Mouse (Mus musculus) neural tube, embryonic 11.5 days (tissue): ENCODE measurements around the gene Glud1. TPM values are rescaled to one million over a fixed set of nuclear protein-coding genes. Genes with fewer than 3 reads are reported as not detected.

Source experiments
- ATAC-seq: fragments of 200-750 bp; cut with Nextera tagmentation; 2 replicates; pipeline ENCODE4 v1.8.0; 2017; ENCODE audit warnings: moderate number of reproducible peaks, mild to moderate bottlenecking, moderate TSS enrichment, moderate library complexity; ENCODE audit not compliant: insufficient read depth, low FRiP score, low TSS enrichment
- DNase-seq: peaks from one replicate; pipeline ENCODE4 v3.0.0-alpha.2; 2015; ENCODE audit warnings: low spot score
- H3K27ac ChIP-seq: fragments of 300-500 bp; sonication (generic); 2 replicates; pipeline ENCODE4 v1.5.1; 2014; ENCODE audit warnings: low read depth, mild to moderate bottlenecking, low read length
- H3K27me3 ChIP-seq: fragments of 300-500 bp; sonication (generic); 2 replicates; pipeline ENCODE4 v1.6.1; 2014; ENCODE audit warnings: mild to moderate bottlenecking, low read length, mixed read lengths; ENCODE audit not compliant: control insufficient read depth, insufficient read depth
- H3K36me3 ChIP-seq: fragments of 300-500 bp; sonication (generic); 2 replicates; pipeline ENCODE4 v1.6.1; 2014; ENCODE audit warnings: mild to moderate bottlenecking, low read length, moderate library complexity, mixed read lengths; ENCODE audit not compliant: control insufficient read depth, insufficient read depth
- H3K4me1 ChIP-seq: fragments of 300-500 bp; sonication (generic); 2 replicates; pipeline ENCODE4 v1.6.1; 2014; ENCODE audit warnings: low read length, mixed read lengths; ENCODE audit not compliant: control insufficient read depth, insufficient read depth
- H3K4me2 ChIP-seq: fragments of 300-500 bp; sonication (generic); 2 replicates; pipeline ENCODE4 v1.6.1; 2014; ENCODE audit warnings: low read depth, mild to moderate bottlenecking, moderate library complexity
- H3K4me3 ChIP-seq: fragments of 300-500 bp; sonication (generic); 2 replicates; pipeline ENCODE4 v1.5.1; 2014; ENCODE audit warnings: low read depth, low read length
- H3K9ac ChIP-seq: fragments of 300-500 bp; sonication (generic); 2 replicates; pipeline ENCODE4 v1.6.1; 2014; ENCODE audit warnings: mild to moderate bottlenecking, low read length
- H3K9me3 ChIP-seq: fragments of 300-500 bp; sonication (generic); 2 replicates; pipeline ENCODE4 v1.6.1; 2016; ENCODE audit warnings: low read length; ENCODE audit not compliant: control insufficient read depth
- WGBS: fragments of 180-500 bp; shearing (Covaris S2); extraction: QIAGEN DNeasy Blood & Tissue Kit; methylation state at CpG from one replicate; pipeline ENCODE4 v1.1.7; 2014; 5-methylcytosine and 5-hydroxymethylcytosine counted together
- polyA plus RNA-seq: library from polyadenylated mRNA; unstranded; fragments of >200 nt; fragmentation: Nextera tagmentation; extraction: Ambion mirVana; gene quantifications from 2 replicates; pipeline ENCODE4 v1.2.1, GENCODE M21; 2014

Gene Glud1
- polyA plus RNA-seq, 1 experiment from 2014 or later, result 97.3 TPM

GRCm38 (mm10) chr14:34339446-34339845, 28.9 kb downstream of the Glud1 start:
- ATAC-seq, result no peak

GRCm38 (mm10) chr14:34341993-34342392, 31.5 kb downstream of the Glud1 start:
- H3K36me3 ChIP-seq, result peaks cover 3% of the 10 kb centered on the region; the same call in 1 of the 2 replicates
- ATAC-seq, result no peak

More at GRCm38 (mm10) chr14:34339446-34339845, 28.9 kb downstream of the Glud1 start:
- Histone ChIP-seq H3K27ac (no peak overlapping the region), H3K9ac (no peak overlapping the region), H3K27me3 (no peaks in the 10 kb centered on the region), H3K9me3 (no peaks in the 10 kb centered on the region), H3K4me3 (no peak overlapping the region), H3K4me2 (no peak overlapping the region), H3K36me3 (peaks cover 12% of the 10 kb centered on the region; the same call in 1 of the 2 replicates), H3K4me1 (no peaks in the 10 kb centered on the region)
- no peak for DNase-seq
- WGBS, result 76% methylated on average over 1 of the region's 1 CpGs

GRCm38 (mm10) chr14:34343078-34343477, 32.6 kb downstream of the Glud1 start:
- Histone ChIP-seq H3K27me3 (no peaks in the 10 kb centered on the region), H3K9me3 (no peaks in the 10 kb centered on the region), H3K4me2 (no peak overlapping the region), H3K9ac (no peak overlapping the region), H3K4me3 (no peak overlapping the region), H3K36me3 (peaks cover 3% of the 10 kb centered on the region; the same call in 1 of the 2 replicates), H3K27ac (no peak overlapping the region), H3K4me1 (no peaks in the 10 kb centered on the region)
- no peak for DNase-seq
- ATAC-seq, result no peak
- WGBS, result 93% methylated on average over 4 of the region's 4 CpGs

More at GRCm38 (mm10) chr14:34341993-34342392, 31.5 kb downstream of the Glud1 start:
- DNase-seq, result no peak
- H3K4me3 ChIP-seq, result no peak overlapping the region
- H3K4me1 ChIP-seq, result no peaks in the 10 kb centered on the region
- no peak overlapping the region for H3K27ac ChIP-seq
- no peaks in the 10 kb centered on the region for H3K27me3 ChIP-seq
- WGBS, result 94% methylated on average over 4 of the region's 4 CpGs
- no peaks in the 10 kb centered on the region for H3K9me3 ChIP-seq
- H3K4me2 ChIP-seq, result no peak overlapping the region
- no peak overlapping the region for H3K9ac ChIP-seq

GRCm38 (mm10) chr14:34344361-34344760, 33.8 kb downstream of the Glud1 start:
- Histone ChIP-seq H3K27ac (no peak overlapping the region), H3K4me2 (no peak overlapping the region), H3K9ac (no peak overlapping the region), H3K4me3 (no peak overlapping the region), H3K27me3 (no peaks in the 10 kb centered on the region), H3K36me3 (peaks cover 3% of the 10 kb centered on the region; the same call in 1 of the 2 replicates), H3K9me3 (no peaks in the 10 kb centered on the region), H3K4me1 (no peaks in the 10 kb centered on the region)
- DNase-seq, result no peak
- 87% methylated on average over 5 of the region's 5 CpGs for WGBS
- ATAC-seq, result no peak

GRCm38 (mm10) chr14:34345771-34346566, 35.4 kb downstream of the Glud1 start:
- H3K27me3 ChIP-seq, result no peaks in the 10 kb centered on the region
- peak; percentile 35; the same call in 1 of the 2 replicates for ATAC-seq
- no peak overlapping the region for H3K27ac ChIP-seq
- H3K9ac ChIP-seq, result no peak overlapping the region
- 54% methylated on average over 12 of the region's 12 CpGs for WGBS
- no peaks in the 10 kb centered on the region for H3K4me1 ChIP-seq
- peaks cover 3% of the 10 kb centered on the region; the same call in 1 of the 2 replicates for H3K36me3 ChIP-seq
- H3K9me3 ChIP-seq, result no peaks in the 10 kb centered on the region
- H3K4me3 ChIP-seq, result no peak overlapping the region
- no peak overlapping the region for H3K4me2 ChIP-seq
- DNase-seq, result no peak

- no peak overlapping the region for H3K4me2 ChIP-seq
- no peak overlapping the region for H3K27ac ChIP-seq
- H3K9me3 ChIP-seq, result no peaks in the 10 kb centered on the region
- DNase-seq (no peak), ATAC-seq (no peak)
- H3K4me3 ChIP-seq, result no peak overlapping the region
- H3K36me3 ChIP-seq, result no peaks in the 10 kb centered on the region; the same call in 1 of the 2 replicates
- no peaks in the 10 kb centered on the region for H3K4me1 ChIP-seq
- 92% methylated on average over 5 of the region's 5 CpGs for WGBS
- no peak overlapping the region for H3K9ac ChIP-seq
- H3K27me3 ChIP-seq, result no peaks in the 10 kb centered on the region
Measured at GRCm38 (mm10) chr14:34347084-34347483, 36.6 kb downstream of the Glud1 start.

GRCm38 (mm10) chr14:34348301-34348700, 37.8 kb downstream of the Glud1 start:
- Histone ChIP-seq H3K36me3 (no peaks in the 10 kb centered on the region; the same call in 1 of the 2 replicates), H3K4me2 (no peak overlapping the region), H3K9me3 (no peaks in the 10 kb centered on the region), H3K4me1 (no peaks in the 10 kb centered on the region), H3K27ac (no peak overlapping the region), H3K4me3 (no peak overlapping the region), H3K9ac (no peak overlapping the region), H3K27me3 (no peaks in the 10 kb centered on the region)
- WGBS, result 89% methylated on average over 7 of the region's 7 CpGs
- DNase-seq, result no peak
- no peak for ATAC-seq

- Histone ChIP-seq H3K4me2 (no peak overlapping the region), H3K9ac (no peak overlapping the region), H3K4me3 (no peak overlapping the region), H3K27me3 (no peaks in the 10 kb centered on the region), H3K9me3 (no peaks in the 10 kb centered on the region), H3K4me1 (no peaks in the 10 kb centered on the region), H3K36me3 (no peaks in the 10 kb centered on the region), H3K27ac (no peak overlapping the region)
- 82% methylated on average over 8 of the region's 8 CpGs for WGBS
- no peak for ATAC-seq
- DNase-seq, result no peak
Measured at GRCm38 (mm10) chr14:34349007-34349406, 38.5 kb downstream of the Glud1 start.

GRCm38 (mm10) chr14:34351660-34352059, 41.1 kb downstream of the Glud1 start:
- H3K36me3 ChIP-seq, result no peaks in the 10 kb centered on the region
- ATAC-seq (no peak), DNase-seq (peak; percentile 3)
- no peaks in the 10 kb centered on the region for H3K9me3 ChIP-seq
- H3K4me2 ChIP-seq, result no peak overlapping the region
- H3K4me1 ChIP-seq, result no peaks in the 10 kb centered on the region
- no peak overlapping the region for H3K27ac ChIP-seq
- no peak overlapping the region for H3K4me3 ChIP-seq
- no peak overlapping the region for H3K9ac ChIP-seq
- no peaks in the 10 kb centered on the region for H3K27me3 ChIP-seq
- 67% methylated on average over 3 of the region's 3 CpGs for WGBS
